13 mouse cellular contexts compared by ENCODE assay signal in genomic region chr10:25325690-25326089, GRCm38 (mm10). TPM values are rescaled to one million over a fixed set of nuclear protein-coding genes. Genes with fewer than 3 reads are reported as not detected.
DNase-seq lines count a peak whose midpoint lies in the region; ATAC-seq and TF ChIP-seq lines count a peak whose summit lies in the region.
"Had no signal": no experiment of that assay in that cellular context is flagged by ENCODE, and none has a peak within 500 bp of the region (broad histone marks: within the 10 kb centered on the region; RNA-seq: fewer than 3 reads in every experiment).

No protein-coding gene starts in this region.

- H3K27ac ChIP-seq in heart, embryonic 10.5 days = no peak overlapping the region
- no peak overlapping the region for H3K27ac ChIP-seq in midbrain, postnatal 0 days (ENCODE audit: low read depth, low read length)
- H3K27ac ChIP-seq in midbrain, embryonic 11.5 days (ENCODE audit: low read depth, low read length) = no peak overlapping the region
- H3K27ac ChIP-seq in embryonic facial prominence, embryonic 15.5 days (replicated peaks) = peak overlapping the region; percentile 39; the same call in 1 of the 2 replicates
- H3K27ac ChIP-seq: heart, embryonic 13.5 days had no signal

- no peak overlapping the region for H3K4me3 ChIP-seq in heart, embryonic 10.5 days
- H3K4me3 ChIP-seq in midbrain, postnatal 0 days (ENCODE audit: low read depth, low read length) = no peak overlapping the region
- H3K4me3 ChIP-seq in midbrain, embryonic 11.5 days (ENCODE audit: low read depth, low read length) = no peak overlapping the region
- H3K4me3 ChIP-seq in embryonic facial prominence, embryonic 15.5 days (replicated peaks) = no peak overlapping the region
- H3K4me3 ChIP-seq in myocyte = no peak overlapping the region
- H3K4me3 ChIP-seq: erythroblast, embryonic 14.5 days; heart, embryonic 13.5 days had no signal

- no peaks in the 10 kb centered on the region for H3K36me3 ChIP-seq in heart, embryonic 10.5 days
- no peaks in the 10 kb centered on the region for H3K36me3 ChIP-seq in midbrain, postnatal 0 days (ENCODE audit: insufficient read depth, low read length)
- no peaks in the 10 kb centered on the region for H3K36me3 ChIP-seq in midbrain, embryonic 11.5 days (ENCODE audit: control insufficient read depth, insufficient read depth, low read length)
- no peaks in the 10 kb centered on the region for H3K36me3 ChIP-seq in embryonic facial prominence, embryonic 15.5 days
- no peaks in the 10 kb centered on the region for H3K36me3 ChIP-seq in myocyte (ENCODE audit: control insufficient read depth, insufficient read depth)
- H3K36me3 ChIP-seq: heart, embryonic 13.5 days had no signal

- peak; percentile 12 for DNase-seq in heart, postnatal 4 days
- no peak for DNase-seq in heart, embryonic 10.5 days (ENCODE audit: low spot score)
- DNase-seq in midbrain, postnatal 0 days (ENCODE audit: low spot score) = peak; percentile 64
- no peak for DNase-seq in midbrain, embryonic 11.5 days (ENCODE audit: low spot score, missing footprints)
- no peak for DNase-seq in cerebellum, adult 11 months
- no peak for DNase-seq in embryo, embryonic 10.5 days (ENCODE audit: low spot score)
- DNase-seq: cerebellum, adult 9-11 months; liver, postnatal 0 days; thymus, postnatal 36 days had no signal

- H3K79me2 ChIP-seq in myocyte (ENCODE audit: control insufficient read depth, insufficient read depth) = no peaks in the 10 kb centered on the region

- ATAC-seq in midbrain, postnatal 0 days (ENCODE audit: low FRiP score) = no peak
- ATAC-seq in midbrain, embryonic 11.5 days (ENCODE audit: low FRiP score) = no peak
- peak; percentile 43; the same call in 1 of the 2 replicates for ATAC-seq in embryonic facial prominence, embryonic 15.5 days (ENCODE audit: insufficient number of reproducible peaks, low FRiP score, low TSS enrichment, low read depth)
- ATAC-seq: liver, postnatal 0 days had no signal

- no peak overlapping the region for H3ac ChIP-seq in myocyte (ENCODE audit: control insufficient read depth, insufficient read length)

- no peaks in the 10 kb centered on the region for H3K27me3 ChIP-seq in heart, embryonic 10.5 days (ENCODE audit: insufficient read depth, poor library complexity, severe bottlenecking)
- H3K27me3 ChIP-seq in midbrain, postnatal 0 days (ENCODE audit: insufficient read depth, low read length) = no peaks in the 10 kb centered on the region
- no peaks in the 10 kb centered on the region for H3K27me3 ChIP-seq in midbrain, embryonic 11.5 days (ENCODE audit: control insufficient read depth, insufficient read depth, low read length)
- no peaks in the 10 kb centered on the region for H3K27me3 ChIP-seq in embryonic facial prominence, embryonic 15.5 days
- no peaks in the 10 kb centered on the region for H3K27me3 ChIP-seq in myocyte (ENCODE audit: control insufficient read depth, insufficient read depth, insufficient read length)
- H3K27me3 ChIP-seq: heart, embryonic 13.5 days had no signal

- H3K4me1 ChIP-seq in heart, embryonic 10.5 days = no peaks in the 10 kb centered on the region
- no peaks in the 10 kb centered on the region for H3K4me1 ChIP-seq in midbrain, postnatal 0 days (ENCODE audit: insufficient read depth, low read length)
- H3K4me1 ChIP-seq in midbrain, embryonic 11.5 days (ENCODE audit: control insufficient read depth, insufficient read depth, low read length) = no peaks in the 10 kb centered on the region
- H3K4me1 ChIP-seq in embryonic facial prominence, embryonic 15.5 days = no peaks in the 10 kb centered on the region
- H3K4me1 ChIP-seq: heart, embryonic 13.5 days had no signal

- no peak for TF ChIP-seq POLR2A in myocyte (IDR thresholded peaks at IDR 0.05; ENCODE audit: insufficient read length, low read depth)

- no peaks in the 10 kb centered on the region for H3K9me3 ChIP-seq in heart, embryonic 10.5 days
- H3K9me3 ChIP-seq in midbrain, postnatal 0 days (ENCODE audit: low read length) = no peaks in the 10 kb centered on the region
- no peaks in the 10 kb centered on the region for H3K9me3 ChIP-seq in midbrain, embryonic 11.5 days (ENCODE audit: control insufficient read depth, low read length)
- H3K9me3 ChIP-seq in embryonic facial prominence, embryonic 15.5 days (replicated peaks) = no peaks in the 10 kb centered on the region
- H3K9me3 ChIP-seq: heart, embryonic 13.5 days had no signal

- no peak for TF ChIP-seq CTCF in midbrain, postnatal 0 days (IDR thresholded peaks at IDR 0.05)

- no peak overlapping the region for H3K9ac ChIP-seq in midbrain, postnatal 0 days (replicated peaks; ENCODE audit: low read length, poor library complexity, severe bottlenecking)
- H3K9ac ChIP-seq in midbrain, embryonic 11.5 days (ENCODE audit: low read length) = no peak overlapping the region
- H3K9ac ChIP-seq in embryonic facial prominence, embryonic 15.5 days = no peak overlapping the region
- H3K9ac ChIP-seq: heart, embryonic 13.5 days; liver, postnatal 0 days had no signal

- WGBS in heart, embryonic 10.5 days = 76% methylated on average over 4 of the region's 4 CpGs
- WGBS in midbrain, postnatal 0 days = 53% methylated on average over 4 of the region's 4 CpGs
- 77% methylated on average over 4 of the region's 4 CpGs for WGBS in midbrain, embryonic 11.5 days
- WGBS in embryonic facial prominence, embryonic 15.5 days = 28% methylated on average over 4 of the region's 4 CpGs

- H3K4me2 ChIP-seq in midbrain, postnatal 0 days (ENCODE audit: low read depth, low read length, poor library complexity, severe bottlenecking) = no peak overlapping the region
- no peak overlapping the region for H3K4me2 ChIP-seq in midbrain, embryonic 11.5 days
- H3K4me2 ChIP-seq in embryonic facial prominence, embryonic 15.5 days (replicated peaks) = no peak overlapping the region
- peak overlapping the region; percentile 2 for H3K4me2 ChIP-seq in myocyte (ENCODE audit: low read depth)
- H3K4me2 ChIP-seq: heart, embryonic 13.5 days had no signal

TF ChIP-seq in myocyte, 11 proteins besides CTCF, POLR2A, EP300 and RAD21:
- no peak for TF ChIP-seq E2F4 (IDR thresholded peaks at IDR 0.05; ENCODE audit: insufficient read depth)
- TF ChIP-seq USF1 (IDR thresholded peaks at IDR 0.05; ENCODE audit: low read depth) = peak; percentile 77
- no peak for TF ChIP-seq REST (IDR thresholded peaks at IDR 0.05; ENCODE audit: insufficient read depth, insufficient read length)
- 0 out of 2 replicates have a peak, but pooled peaks have one; percentile 9 for TF ChIP-seq CEBPB (IDR thresholded peaks at IDR 0.05; ENCODE audit: insufficient read depth, poor library complexity, severe bottlenecking)
- TF ChIP-seq TCF12 (IDR thresholded peaks at IDR 0.05; ENCODE audit: insufficient read depth, poor library complexity, severe bottlenecking) = no peak

RNA-seq across cellular contexts. Expression of gene Akap7, which starts 18.0 kb away (rescaled TPM):
- total RNA-seq in heart, postnatal 4 days (2021) = 10 to 100 TPM; 48.1 to 52.5 TPM
- polyA plus RNA-seq in heart, embryonic 10.5 days (2016; fragmentation: Nextera tagmentation; extraction: Ambion mirVana) = 18.4 and 24.6 TPM in 2 replicates
- total RNA-seq in midbrain, postnatal 0 days (2014; rRNA removed) = 81.3 and 95.7 TPM in 2 replicates
- polyA plus RNA-seq in midbrain, postnatal 0 days (2015; fragmentation: Nextera tagmentation; extraction: Ambion mirVana) = 70.5 and 73.2 TPM in 2 replicates
- 20.5 and 22.1 TPM in 2 replicates for polyA plus RNA-seq in midbrain, embryonic 11.5 days (2014; fragmentation: Nextera tagmentation; extraction: Ambion mirVana)
- polyA plus RNA-seq in embryonic facial prominence, embryonic 15.5 days (2015; fragmentation: Nextera tagmentation; extraction: Ambion mirVana) = 18.8 and 22.3 TPM in 2 replicates
- polyA plus RNA-seq in myocyte (2012; fragmentation: generic; extraction: Trizol) = 9.0 TPM

RNA-seq across cellular contexts. Expression of gene Epb41l2, which starts 33.9 kb away (rescaled TPM):
- 10 to 100 TPM; 90.5 to 91.5 TPM for total RNA-seq in heart, postnatal 4 days (2021)
- 55.6 and 60.0 TPM in 2 replicates for polyA plus RNA-seq in heart, embryonic 10.5 days (2016; fragmentation: Nextera tagmentation; extraction: Ambion mirVana)
- total RNA-seq in midbrain, postnatal 0 days (2014; rRNA removed) = 51.7 and 58.9 TPM in 2 replicates
- polyA plus RNA-seq in midbrain, postnatal 0 days (2015; fragmentation: Nextera tagmentation; extraction: Ambion mirVana) = 21.8 and 22.0 TPM in 2 replicates
- polyA plus RNA-seq in midbrain, embryonic 11.5 days (2014; fragmentation: Nextera tagmentation; extraction: Ambion mirVana) = 39.4 and 40.8 TPM in 2 replicates
- 78.9 and 79.8 TPM in 2 replicates for polyA plus RNA-seq in embryonic facial prominence, embryonic 15.5 days (2015; fragmentation: Nextera tagmentation; extraction: Ambion mirVana)
- 22.3 TPM for polyA plus RNA-seq in myocyte (2012; fragmentation: generic; extraction: Trizol)

Comparison
In these comparisons a context has a peak if more than half of its experiments do, and no peak if none do; other contexts are left out.
1. DNase-seq: peak in heart, postnatal 4 days (single experiment) and midbrain, postnatal 0 days (single experiment); none in heart, embryonic 10.5 days (single experiment), midbrain, embryonic 11.5 days (single experiment), cerebellum, adult 11 months (single experiment) and embryo, embryonic 10.5 days (single experiment).